Mouse (Mus musculus) liver, embryonic 16.5 days (tissue): ENCODE results near the gene Orai2. TPM values are rescaled to one million over a fixed set of nuclear protein-coding genes. Genes with fewer than 3 reads are reported as not detected.
"Not testable (repeated sequence)": the region's sequence is repeated elsewhere in the genome, so short reads cannot be mapped to it uniquely, and the experiment has no call there.

Source experiments
- ATAC-seq: fragments of 200-750 bp; cut with Nextera tagmentation; 2 replicates; pipeline ENCODE4 v1.8.0; 2017; ENCODE audit warnings: low read depth, mild to moderate bottlenecking, moderate number of reproducible peaks, moderate library complexity
- H3K27ac ChIP-seq: fragments of 300-500 bp; sonication (generic); 2 replicates; pipeline ENCODE4 v1.5.1; 2014; ENCODE audit warnings: mild to moderate bottlenecking, low read length
- H3K27me3 ChIP-seq: fragments of 300-500 bp; sonication (generic); 2 replicates; pipeline ENCODE4 v1.6.1; 2014; ENCODE audit warnings: low read depth, low read length, mixed read lengths; ENCODE audit not compliant: control insufficient read depth, insufficient read depth
- H3K36me3 ChIP-seq: fragments of 300-500 bp; sonication (generic); 2 replicates; pipeline ENCODE4 v1.6.1; 2014; ENCODE audit warnings: mild to moderate bottlenecking; ENCODE audit not compliant: control insufficient read depth, insufficient read depth
- H3K4me1 ChIP-seq: fragments of 300-500 bp; sonication (generic); 2 replicates; pipeline ENCODE4 v1.6.1; 2014; ENCODE audit warnings: low read depth, low read length, mixed read lengths; ENCODE audit not compliant: control insufficient read depth
- H3K4me2 ChIP-seq: fragments of 300-500 bp; sonication (generic); 2 replicates; pipeline ENCODE4 v1.6.1; 2014; ENCODE audit warnings: low read depth, low read length, mixed read lengths
- H3K4me3 ChIP-seq: fragments of 300-500 bp; sonication (generic); 2 replicates; pipeline ENCODE4 v1.5.1; 2014; ENCODE audit warnings: low read depth, mild to moderate bottlenecking, low read length
- H3K9ac ChIP-seq: fragments of 300-500 bp; sonication (generic); 2 replicates; pipeline ENCODE4 v1.6.1; 2014; ENCODE audit warnings: low read depth, low read length
- H3K9me3 ChIP-seq: fragments of 300-500 bp; sonication (generic); replicated peaks from 2 replicates; pipeline ENCODE4 v1.6.1; 2016; ENCODE audit warnings: low read length; ENCODE audit not compliant: control insufficient read depth
- WGBS: fragments of 180-500 bp; shearing (Covaris S2); extraction: QIAGEN DNeasy Blood & Tissue Kit; methylation state at CpG from one replicate; pipeline ENCODE4 v1.1.7; 2014; ENCODE audit not compliant: insufficient replicate concordance; 5-methylcytosine and 5-hydroxymethylcytosine counted together
- polyA plus RNA-seq: library from polyadenylated mRNA; unstranded; fragments of >200 nt; fragmentation: Nextera tagmentation; extraction: Ambion mirVana; gene quantifications from 2 replicates; pipeline ENCODE4 v1.2.1, GENCODE M21; 2015

The Orai2 gene
- polyA plus RNA-seq, 1 experiment from 2014 or later, result 4.0 TPM

DNA sequence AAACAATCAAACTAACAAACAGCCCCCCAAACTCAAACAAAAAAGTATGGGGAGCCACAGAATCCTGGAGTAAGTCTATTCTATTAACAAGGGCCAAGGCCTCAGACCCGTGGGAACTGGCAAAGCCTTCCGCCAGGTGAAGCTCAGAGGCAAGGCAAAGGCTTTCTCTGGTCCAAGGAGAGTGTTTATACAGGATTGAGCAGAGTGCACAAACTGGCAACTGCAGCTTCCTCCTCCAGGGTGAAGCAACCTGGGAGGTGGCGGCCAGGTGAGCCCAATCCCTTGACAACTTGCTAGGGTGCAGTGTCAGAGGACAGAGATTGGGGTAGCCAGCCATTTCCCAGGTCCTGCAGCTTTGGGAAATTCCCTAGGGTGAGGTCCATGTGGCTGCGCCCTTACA, 3.2 kb downstream of the Orai2 start:
- no peak overlapping the region for H3K27ac ChIP-seq
- H3K9me3 ChIP-seq, result 0 out of 2 replicates have a peak, but pooled peaks cover 3% of the 10 kb centered on the region
- no peaks in the 10 kb centered on the region for H3K27me3 ChIP-seq
- no peak overlapping the region for H3K4me3 ChIP-seq
- peaks cover 19% of the 10 kb centered on the region for H3K4me1 ChIP-seq
- H3K4me2 ChIP-seq, result no peak overlapping the region
- ATAC-seq, result no peak
- 74% methylated on average over 4 of the region's 4 CpGs for WGBS
- no peak overlapping the region for H3K9ac ChIP-seq
- H3K36me3 ChIP-seq, result peaks cover 3% of the 10 kb centered on the region; the same call in 1 of the 2 replicates

GRCm38 (mm10) chr5:136165246-136165645, 5.3 kb downstream of the Orai2 start:
- Histone ChIP-seq H3K27ac (no peak overlapping the region), H3K4me1 (peaks cover 3% of the 10 kb centered on the region), H3K9me3 (0 out of 2 replicates have a peak, but pooled peaks cover 3% of the 10 kb centered on the region), H3K36me3 (peaks cover 3% of the 10 kb centered on the region; the same call in 1 of the 2 replicates), H3K27me3 (no peaks in the 10 kb centered on the region), H3K4me2 (no peak overlapping the region), H3K9ac (no peak overlapping the region), H3K4me3 (no peak overlapping the region)
- WGBS, result 73% methylated on average over 8 of the region's 8 CpGs
- no peak for ATAC-seq

GRCm38 (mm10) chr5:136163807-136164474, 6.6 kb downstream of the Orai2 start:
- no peak overlapping the region for H3K9ac ChIP-seq
- no peak overlapping the region for H3K4me3 ChIP-seq
- H3K27me3 ChIP-seq, result no peaks in the 10 kb centered on the region
- peaks cover 3% of the 10 kb centered on the region; the same call in 1 of the 2 replicates for H3K36me3 ChIP-seq
- H3K4me1 ChIP-seq, result no peaks in the 10 kb centered on the region
- 71% methylated on average over 11 of the region's 11 CpGs for WGBS
- 0 out of 2 replicates have a peak, but pooled peaks cover 3% of the 10 kb centered on the region for H3K9me3 ChIP-seq
- no peak for ATAC-seq
- no peak overlapping the region for H3K27ac ChIP-seq
- H3K4me2 ChIP-seq, result no peak overlapping the region

DNA sequence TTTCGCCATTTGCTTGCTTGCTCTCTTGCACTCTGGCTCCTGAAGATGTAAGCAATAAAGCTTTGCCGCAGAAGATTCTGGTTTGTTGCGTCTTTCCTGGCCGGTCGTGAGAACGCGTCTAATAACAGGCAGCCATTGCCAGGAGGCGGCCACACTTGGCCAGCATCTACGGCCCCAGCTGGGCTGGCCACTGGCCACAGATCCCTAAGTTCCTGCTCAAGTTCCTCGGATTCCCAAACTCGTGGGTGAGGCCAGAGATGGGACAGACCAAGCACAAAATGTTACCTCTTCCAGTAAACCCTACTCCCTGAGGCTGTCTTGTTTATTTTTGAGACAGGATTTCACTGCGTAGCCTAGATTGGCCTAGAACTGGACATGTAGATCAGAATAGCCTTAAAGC, 10.4 kb downstream of the Orai2 start:
- H3K9ac ChIP-seq, ATAC-seq, H3K27ac ChIP-seq, H3K4me2 ChIP-seq, H3K9me3 ChIP-seq, H3K4me3 ChIP-seq, H3K36me3 ChIP-seq, H3K4me1 ChIP-seq, H3K27me3 ChIP-seq: not testable (repeated sequence)
- 76% methylated on average over 11 of the region's 12 CpGs for WGBS

DNA sequence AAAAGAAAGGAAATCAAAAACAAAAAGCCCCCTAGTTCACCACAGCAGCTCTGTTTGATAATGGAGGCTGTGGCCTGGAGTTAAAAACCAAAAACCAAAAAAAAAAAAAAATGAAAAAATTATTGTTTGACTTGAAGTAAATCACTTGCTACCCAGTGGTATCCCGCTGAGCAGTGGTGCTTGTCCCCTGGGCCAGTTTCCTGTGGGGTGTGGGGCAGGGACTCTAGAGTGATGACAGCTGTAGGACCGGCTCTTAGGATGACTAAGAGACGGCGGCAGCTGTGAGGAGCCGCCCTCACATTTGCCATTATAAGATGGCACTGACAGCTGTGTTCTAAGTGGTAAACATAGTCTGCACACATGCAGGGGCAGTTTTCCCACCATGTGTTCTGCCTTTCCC, 15.1 kb downstream of the Orai2 start:
- ATAC-seq, result no peak
- no peaks in the 10 kb centered on the region for H3K27me3 ChIP-seq
- H3K4me2 ChIP-seq, result no peak overlapping the region
- no peak overlapping the region for H3K27ac ChIP-seq
- WGBS, result 83% methylated on average over 5 of the region's 5 CpGs
- H3K4me3 ChIP-seq, result no peak overlapping the region
- H3K9me3 ChIP-seq, result no peaks in the 10 kb centered on the region
- H3K36me3 ChIP-seq, result no peaks in the 10 kb centered on the region
- no peaks in the 10 kb centered on the region for H3K4me1 ChIP-seq
- no peak overlapping the region for H3K9ac ChIP-seq

GRCm38 (mm10) chr5:136152365-136152764, 18.1 kb downstream of the Orai2 start:
- no peaks in the 10 kb centered on the region for H3K4me1 ChIP-seq
- no peak overlapping the region for H3K27ac ChIP-seq
- no peaks in the 10 kb centered on the region for H3K9me3 ChIP-seq
- WGBS, result 76% methylated on average over 8 of the region's 8 CpGs
- H3K4me3 ChIP-seq, result no peak overlapping the region
- no peak for ATAC-seq
- H3K36me3 ChIP-seq, result no peaks in the 10 kb centered on the region
- H3K9ac ChIP-seq, result no peak overlapping the region
- H3K4me2 ChIP-seq, result no peak overlapping the region
- H3K27me3 ChIP-seq, result no peaks in the 10 kb centered on the region

DNA sequence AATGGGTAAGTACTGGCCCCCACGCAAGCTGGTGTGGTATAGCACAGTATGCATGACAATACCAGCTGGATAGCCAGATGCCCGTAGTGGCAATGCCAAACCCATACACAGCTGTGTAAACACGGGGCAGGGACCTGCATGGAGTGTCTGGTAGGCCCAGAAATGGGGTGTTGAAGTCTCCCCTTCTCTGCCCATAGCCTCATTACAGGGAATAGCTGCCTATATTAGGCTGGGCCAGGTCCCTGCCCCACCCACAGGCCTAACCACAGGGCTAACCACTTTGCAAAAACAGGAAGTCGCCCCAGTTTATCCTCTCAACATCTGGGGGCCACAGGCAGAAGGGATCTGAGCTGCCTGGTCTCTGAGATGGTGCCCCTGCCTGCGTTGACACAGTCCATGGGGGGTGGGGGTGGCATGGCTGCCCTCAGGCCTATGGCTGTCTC, 21.4 kb downstream of the Orai2 start:
- WGBS, result 25% methylated on average over 5 of the region's 5 CpGs

DNA sequence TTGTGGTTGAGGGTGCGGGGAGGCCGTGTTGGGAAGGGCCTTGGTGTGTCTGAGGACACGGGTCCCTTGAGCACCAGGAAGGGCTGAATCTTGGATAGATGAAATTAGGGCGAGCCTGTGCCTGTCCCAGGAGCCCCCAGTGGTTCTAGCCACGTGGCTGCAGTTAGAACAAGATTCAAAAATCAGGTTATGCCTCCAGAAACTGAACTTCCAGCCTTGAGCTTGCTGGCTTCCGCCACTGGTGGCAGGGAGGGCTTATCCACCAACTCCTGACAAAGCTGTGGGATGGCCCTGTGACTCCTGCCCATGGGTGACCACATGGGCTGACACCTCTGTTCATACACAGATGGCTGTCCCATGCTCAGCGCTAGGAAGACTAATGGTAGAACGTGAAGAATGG, 22.8 kb downstream of the Orai2 start:
- H3K27ac ChIP-seq, result no peak overlapping the region
- H3K9me3 ChIP-seq, result no peaks in the 10 kb centered on the region
- ATAC-seq, result no peak
- H3K4me1 ChIP-seq, result no peaks in the 10 kb centered on the region
- no peaks in the 10 kb centered on the region for H3K27me3 ChIP-seq
- H3K9ac ChIP-seq, result no peak overlapping the region
- no peak overlapping the region for H3K4me3 ChIP-seq
- H3K36me3 ChIP-seq, result no peaks in the 10 kb centered on the region
- WGBS, result 45% methylated on average over 8 of the region's 8 CpGs
- no peak overlapping the region for H3K4me2 ChIP-seq

More for the DNA sequence above, 21.4 kb downstream of the Orai2 start:
- H3K27me3 ChIP-seq, H3K27ac ChIP-seq, H3K4me1 ChIP-seq, H3K4me2 ChIP-seq, H3K4me3 ChIP-seq, H3K9me3 ChIP-seq, H3K36me3 ChIP-seq, H3K9ac ChIP-seq: not testable (repeated sequence)
- peak; percentile 70 for ATAC-seq

DNA sequence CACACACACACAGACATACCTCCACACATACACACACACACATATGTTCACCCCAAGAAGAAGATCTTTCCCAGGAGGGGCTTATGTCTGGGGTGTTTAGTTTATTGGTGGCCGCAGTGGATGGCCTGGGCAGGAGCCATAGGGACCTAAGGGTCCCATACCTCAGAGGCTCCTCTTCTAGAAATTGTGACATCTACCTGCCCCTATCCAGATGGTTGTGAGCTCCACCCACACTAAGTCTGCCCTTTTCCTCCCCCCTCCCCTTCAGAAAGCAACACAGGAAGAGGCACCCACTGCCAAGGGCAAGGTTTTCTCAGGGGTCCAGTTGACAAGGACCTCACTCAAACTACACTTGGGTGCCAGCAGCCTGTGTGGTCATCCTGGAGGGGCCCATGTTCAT, 23.6 kb downstream of the Orai2 start:
- no peaks in the 10 kb centered on the region for H3K27me3 ChIP-seq
- ATAC-seq, result no peak
- WGBS, result 75% methylated on average over 1 of the region's 1 CpGs

More for the DNA sequence above, 23.6 kb downstream of the Orai2 start:
- Histone ChIP-seq H3K4me3 (no peak overlapping the region), H3K4me1 (no peaks in the 10 kb centered on the region), H3K27ac (no peak overlapping the region), H3K9ac (no peak overlapping the region), H3K9me3 (no peaks in the 10 kb centered on the region), H3K36me3 (peaks cover under 1% of the 10 kb centered on the region; the same call in 1 of the 2 replicates), H3K4me2 (no peak overlapping the region)
